Mouse (Mus musculus) liver, adult 2 months (tissue): Measurements from ENCODE around the gene U2af1l4.

ENCODE experiments used
- CTCF ChIP-seq: fragments of 200-500 bp; IDR thresholded peaks from 2 replicates; pipeline ENCODE4 v1.5.1; 2011; ENCODE audit warnings: low read depth, low read length, control low read depth
- POLR2A ChIP-seq: fragments of 200-500 bp; IDR thresholded peaks from 2 replicates; pipeline ENCODE4 v1.6.1; 2011; ENCODE audit warnings: low read length, control low read depth; ENCODE audit not compliant: insufficient read depth; ENCODE audit errors: extremely low read depth

- TF ChIP-seq POLR2A, result 0 out of 2 replicates have a peak, but pooled peaks have one; percentile 45
- no peak for TF ChIP-seq CTCF
Observed at GRCm38 (mm10) chr7:30559443-30559954, 3.6 kb upstream of the U2af1l4 start, which contains the start of gene Lin37.
